Mouse (Mus musculus) bone marrow macrophage, adult 2 months (primary cell): ENCODE results near the gene Gm5475.

Experiments
- CTCF ChIP-seq: IDR thresholded peaks from 2 replicates; pipeline ENCODE4 v1.5.1; 2012; ENCODE audit warnings: low read depth, mild to moderate bottlenecking, low read length, moderate library complexity
- POLR2A ChIP-seq: IDR thresholded peaks from 2 replicates; pipeline ENCODE4 v1.6.1; 2012; ENCODE audit warnings: mild to moderate bottlenecking, low read depth, low read length, borderline replicate concordance

GRCm38 (mm10) chr15:100470037-100470436 lies 48.1 kb downstream of the Gm5475 start:
- no peak for TF ChIP-seq POLR2A
- TF ChIP-seq CTCF, result no peak
